Mouse (Mus musculus): ENCODE measurements at regions not wholly inside any gene's neighbourhood (a gene's known extent, or its start where the extent isn't known, plus 50 kb on each side); places are given as distances from the start of the nearest gene placed in this dataset.

- no peak for DNase-seq (ENCODE audit: low spot score)
Observed at GRCm38 (mm10) chr13:19883896-19884658, 60.0 kb upstream of the Gpr141 start.

DNA sequence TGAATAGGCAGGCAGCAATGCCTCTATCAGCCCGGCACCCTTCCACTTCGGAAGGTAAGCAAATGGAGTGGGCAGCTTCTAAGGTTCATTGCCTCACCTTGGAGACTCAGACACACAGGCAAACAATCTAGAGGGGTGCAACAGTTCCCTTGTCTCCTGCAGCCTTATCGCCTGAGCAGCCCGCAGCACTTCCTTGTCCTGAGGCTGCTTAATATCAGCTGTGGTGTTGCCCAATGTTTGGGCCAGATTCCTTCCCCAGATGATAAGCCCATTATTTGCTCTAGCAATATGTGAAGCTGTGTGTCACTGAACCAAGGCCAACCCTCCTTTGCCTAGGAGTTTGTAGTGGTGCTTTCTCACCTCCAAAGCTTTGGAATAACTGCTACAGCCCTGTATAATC lies 58.8 kb upstream of the Gpr141 start:
- no peak for DNase-seq (ENCODE audit: low spot score)

GRCm38 (mm10) chr13:19881772-19882171 lies 57.7 kb upstream of the Gpr141 start:
- no peak for DNase-seq (ENCODE audit: low spot score)

GRCm38 (mm10) chr13:19874621-19875249 lies 50.7 kb upstream of the Gpr141 start:
- DNase-seq (ENCODE audit: low spot score): no peak
